Mouse (Mus musculus) midbrain, embryonic 10.5 days (tissue): Measurements from ENCODE around the gene Fkbp6. TPM values are rescaled to one million over a fixed set of nuclear protein-coding genes. Genes with fewer than 3 reads are reported as not detected.

ENCODE experiments used
- DNase-seq: peaks from one replicate; pipeline ENCODE4 v3.0.0-alpha.2; 2017; ENCODE audit warnings: low spot score
- H3K27ac ChIP-seq: fragments of 300-500 bp; sonication (generic); replicated peaks from 2 replicates; pipeline ENCODE4 v1.5.1; 2016; ENCODE audit warnings: mild to moderate bottlenecking
- H3K27me3 ChIP-seq: fragments of 300-500 bp; sonication (generic); 2 replicates; pipeline ENCODE4 v1.6.1; 2016; ENCODE audit warnings: low read depth, mild to moderate bottlenecking; ENCODE audit not compliant: poor library complexity, severe bottlenecking
- H3K36me3 ChIP-seq: fragments of 300-500 bp; sonication (generic); 2 replicates; pipeline ENCODE4 v1.6.1; 2016; ENCODE audit warnings: mild to moderate bottlenecking, moderate library complexity
- H3K4me1 ChIP-seq: fragments of 300-500 bp; sonication (generic); 2 replicates; pipeline ENCODE4 v1.6.1; 2016
- H3K4me3 ChIP-seq: fragments of 300-500 bp; sonication (generic); 2 replicates; pipeline ENCODE4 v1.5.1; 2016; ENCODE audit warnings: mild to moderate bottlenecking, moderate library complexity
- H3K9me3 ChIP-seq: fragments of 300-500 bp; sonication (generic); replicated peaks from 2 replicates; pipeline ENCODE4 v1.6.1; 2016; ENCODE audit warnings: mild to moderate bottlenecking
- WGBS: fragments of 180-500 bp; shearing (Covaris S2); methylation state at CpG from one replicate; pipeline ENCODE4 v1.1.7; 2016; 5-methylcytosine and 5-hydroxymethylcytosine counted together
- polyA plus RNA-seq: library from polyadenylated mRNA; unstranded; fragments of >200 nt; fragmentation: Nextera tagmentation; extraction: Ambion mirVana; gene quantifications from 2 replicates; pipeline ENCODE4 v1.2.1, GENCODE M21; 2016

The Fkbp6 gene
- polyA plus RNA-seq, 1 experiment from 2014 or later, result not detected

GRCm38 (mm10) chr5:135347511-135348011, 2.3 kb downstream of the Fkbp6 start:
- Histone ChIP-seq H3K4me1 (no peaks in the 10 kb centered on the region), H3K9me3 (peaks cover 4% of the 10 kb centered on the region; the same call in 1 of the 2 replicates), H3K4me3 (no peak overlapping the region), H3K27ac (no peak overlapping the region), H3K27me3 (no peaks in the 10 kb centered on the region), H3K36me3 (no peaks in the 10 kb centered on the region)
- WGBS, result 77% methylated on average over 4 of the region's 4 CpGs
- no peak for DNase-seq

GRCm38 (mm10) chr5:135346430-135346829, 3.4 kb downstream of the Fkbp6 start:
- 34% methylated on average over 1 of the region's 1 CpGs for WGBS
- Histone ChIP-seq H3K4me3 (no peak overlapping the region), H3K27ac (no peak overlapping the region), H3K4me1 (no peaks in the 10 kb centered on the region), H3K9me3 (peaks cover 4% of the 10 kb centered on the region; the same call in 1 of the 2 replicates), H3K36me3 (no peaks in the 10 kb centered on the region), H3K27me3 (no peaks in the 10 kb centered on the region)
- no peak for DNase-seq

GRCm38 (mm10) chr5:135345989-135346388, 3.9 kb downstream of the Fkbp6 start:
- H3K27ac ChIP-seq, result no peak overlapping the region
- H3K4me3 ChIP-seq, result no peak overlapping the region
- DNase-seq, result no peak
- WGBS, result 76% methylated on average over 7 of the region's 7 CpGs
- no peaks in the 10 kb centered on the region for H3K27me3 ChIP-seq
- H3K36me3 ChIP-seq, result no peaks in the 10 kb centered on the region
- peaks cover 4% of the 10 kb centered on the region; the same call in 1 of the 2 replicates for H3K9me3 ChIP-seq
- no peaks in the 10 kb centered on the region for H3K4me1 ChIP-seq

GRCm38 (mm10) chr5:135337575-135337974, 12.3 kb downstream of the Fkbp6 start:
- Histone ChIP-seq H3K27me3 (no peaks in the 10 kb centered on the region), H3K27ac (no peak overlapping the region), H3K36me3 (no peaks in the 10 kb centered on the region), H3K9me3 (no peaks in the 10 kb centered on the region), H3K4me3 (no peak overlapping the region), H3K4me1 (no peaks in the 10 kb centered on the region)
- no peak for DNase-seq
- WGBS, result 60% methylated on average over 3 of the region's 3 CpGs

- H3K4me1 ChIP-seq, result peaks cover 2% of the 10 kb centered on the region
- H3K9me3 ChIP-seq, result no peaks in the 10 kb centered on the region
- no peaks in the 10 kb centered on the region for H3K27me3 ChIP-seq
- WGBS, result 90% methylated on average over 6 of the region's 6 CpGs
- no peak overlapping the region for H3K4me3 ChIP-seq
- peak; percentile 6 for DNase-seq
- no peak overlapping the region for H3K27ac ChIP-seq
- H3K36me3 ChIP-seq, result no peaks in the 10 kb centered on the region
Observed at GRCm38 (mm10) chr5:135331161-135331560, 18.7 kb downstream of the Fkbp6 start.

- Histone ChIP-seq H3K4me1 (peaks cover 10% of the 10 kb centered on the region), H3K27ac (no peak overlapping the region), H3K9me3 (no peaks in the 10 kb centered on the region), H3K27me3 (no peaks in the 10 kb centered on the region), H3K36me3 (no peaks in the 10 kb centered on the region), H3K4me3 (no peak overlapping the region)
- 86% methylated on average over 5 of the region's 5 CpGs for WGBS
- peak; percentile 7 for DNase-seq
Observed at GRCm38 (mm10) chr5:135330201-135330600, 19.6 kb downstream of the Fkbp6 start.

- 80% methylated on average over 4 of the region's 4 CpGs for WGBS
- DNase-seq, result peak; percentile 4
- H3K9me3 ChIP-seq, result no peaks in the 10 kb centered on the region
- no peak overlapping the region for H3K4me3 ChIP-seq
- H3K27ac ChIP-seq, result no peak overlapping the region
- H3K36me3 ChIP-seq, result no peaks in the 10 kb centered on the region
- H3K4me1 ChIP-seq, result peaks cover 10% of the 10 kb centered on the region
- H3K27me3 ChIP-seq, result no peaks in the 10 kb centered on the region
Observed at GRCm38 (mm10) chr5:135329471-135329870, 20.4 kb downstream of the Fkbp6 start.

GRCm38 (mm10) chr5:135326121-135326659, 23.7 kb downstream of the Fkbp6 start:
- WGBS, result 15% methylated on average over 3 of the region's 3 CpGs
- H3K27me3 ChIP-seq, result no peaks in the 10 kb centered on the region
- H3K9me3 ChIP-seq, result no peaks in the 10 kb centered on the region
- no peaks in the 10 kb centered on the region for H3K36me3 ChIP-seq
- peak; percentile 10 for DNase-seq
- H3K4me1 ChIP-seq, result peaks cover 10% of the 10 kb centered on the region
- H3K27ac ChIP-seq, result no peak overlapping the region; the same call in 1 of the 2 replicates
- no peak overlapping the region for H3K4me3 ChIP-seq

- Histone ChIP-seq H3K36me3 (no peaks in the 10 kb centered on the region), H3K27me3 (no peaks in the 10 kb centered on the region), H3K9me3 (no peaks in the 10 kb centered on the region), H3K27ac (no peak overlapping the region), H3K4me1 (peaks cover 10% of the 10 kb centered on the region), H3K4me3 (no peak overlapping the region)
- 88% methylated on average over 1 of the region's 1 CpGs for WGBS
- no peak for DNase-seq
Observed at GRCm38 (mm10) chr5:135322197-135322596, 27.6 kb downstream of the Fkbp6 start.

- DNase-seq, result peak; percentile 12
- H3K4me1 ChIP-seq, result no peaks in the 10 kb centered on the region
- no peak overlapping the region for H3K27ac ChIP-seq
- no peaks in the 10 kb centered on the region for H3K36me3 ChIP-seq
- 66% methylated on average over 2 of the region's 2 CpGs for WGBS
- no peaks in the 10 kb centered on the region for H3K9me3 ChIP-seq
- H3K27me3 ChIP-seq, result no peaks in the 10 kb centered on the region
- no peak overlapping the region for H3K4me3 ChIP-seq
Observed at GRCm38 (mm10) chr5:135319856-135320255, 30.0 kb downstream of the Fkbp6 start.

- Histone ChIP-seq H3K27ac (no peak overlapping the region), H3K36me3 (no peaks in the 10 kb centered on the region), H3K4me1 (no peaks in the 10 kb centered on the region), H3K9me3 (no peaks in the 10 kb centered on the region), H3K4me3 (no peak overlapping the region), H3K27me3 (no peaks in the 10 kb centered on the region)
- WGBS, result 76% methylated on average over 3 of the region's 3 CpGs
- peak; percentile 5 for DNase-seq
Observed at GRCm38 (mm10) chr5:135316177-135316576, 33.7 kb downstream of the Fkbp6 start.

GRCm38 (mm10) chr5:135306321-135306965, 43.4 kb downstream of the Fkbp6 start:
- no peak for DNase-seq
- no peaks in the 10 kb centered on the region for H3K9me3 ChIP-seq
- H3K4me1 ChIP-seq, result 0 out of 2 replicates have a peak, but pooled peaks cover 4% of the 10 kb centered on the region
- no peak overlapping the region for H3K4me3 ChIP-seq
- WGBS, result 51% methylated on average over 10 of the region's 10 CpGs
- H3K27me3 ChIP-seq, result no peaks in the 10 kb centered on the region
- H3K36me3 ChIP-seq, result no peaks in the 10 kb centered on the region
- no peak overlapping the region for H3K27ac ChIP-seq

GRCm38 (mm10) chr5:135302454-135302853, 47.4 kb downstream of the Fkbp6 start:
- DNase-seq, result no peak
- no peaks in the 10 kb centered on the region for H3K36me3 ChIP-seq
- WGBS, result 78% methylated on average over 3 of the region's 3 CpGs
- H3K27me3 ChIP-seq, result no peaks in the 10 kb centered on the region
- H3K27ac ChIP-seq, result no peak overlapping the region
- H3K9me3 ChIP-seq, result no peaks in the 10 kb centered on the region
- H3K4me1 ChIP-seq, result 0 out of 2 replicates have a peak, but pooled peaks cover 4% of the 10 kb centered on the region
- H3K4me3 ChIP-seq, result no peak overlapping the region
